Mouse (Mus musculus) bone marrow, adult 2 months (tissue): Measurements from ENCODE around the gene Atp8a2. TPM values are rescaled to one million over a fixed set of nuclear protein-coding genes. Genes with fewer than 3 reads are reported as not detected.

Source experiments
- H3K27ac ChIP-seq: fragments of 200-500 bp; 2 replicates; pipeline ENCODE4 v1.5.1; 2012; ENCODE audit warnings: low read depth, mild to moderate bottlenecking, control low read depth, inconsistent platforms, low read length; ENCODE audit not compliant: control insufficient read depth, poor library complexity, insufficient read depth
- H3K4me1 ChIP-seq: fragments of 200-500 bp; 2 replicates; pipeline ENCODE4 v1.6.1; 2011; ENCODE audit warnings: low read length; ENCODE audit not compliant: control insufficient read depth, insufficient read depth
- H3K4me3 ChIP-seq: fragments of 200-500 bp; replicated peaks from 2 replicates; pipeline ENCODE3; 2011; ENCODE audit warnings: mild to moderate bottlenecking, low read depth, low read length, control low read depth; ENCODE audit not compliant: control insufficient read depth
- CTCF ChIP-seq: fragments of 200-500 bp; IDR thresholded peaks from 2 replicates; pipeline ENCODE4 v1.5.1; 2011; ENCODE audit warnings: low read length, control low read depth; ENCODE audit not compliant: control insufficient read depth, insufficient read depth
- POLR2A ChIP-seq: fragments of 200-500 bp; IDR thresholded peaks from 2 replicates; pipeline ENCODE4 v1.6.1; 2011; ENCODE audit warnings: low read depth, mild to moderate bottlenecking, control low read depth, low read length, borderline replicate concordance; ENCODE audit not compliant: control insufficient read depth
- WGBS: fragments of 180-500 bp; shearing (Covaris S2); methylation state at CpG from one replicate; pipeline ENCODE4 v1.1.7; 2018; 5-methylcytosine and 5-hydroxymethylcytosine counted together
- polyA plus RNA-seq: library from polyadenylated mRNA; stranded (reverse); fragments of >200 nt; gene quantifications from 2 replicates; pipeline ENCODE4 v1.2.4, GENCODE M21; 2011; ENCODE audit warnings: low replicate concordance; ENCODE audit not compliant: missing spikeins, insufficient read depth, insufficient read length

Gene Atp8a2
- polyA plus RNA-seq, 1 experiment = 0.20 TPM

- TF ChIP-seq CTCF (no peak), POLR2A (no peak)
- Histone ChIP-seq H3K4me3 (no peak overlapping the region), H3K27ac (no peak overlapping the region), H3K4me1 (peaks cover under 1% of the 10 kb centered on the region)
- 82% methylated on average over 9 of the region's 9 CpGs for WGBS
Measured at GRCm38 (mm10) chr14:60134720-60135119, 62.3 kb downstream of the Atp8a2 start.

- TF ChIP-seq POLR2A = no peak
- TF ChIP-seq CTCF = no peak
- 65% methylated on average over 9 of the region's 9 CpGs for WGBS
- Histone ChIP-seq H3K4me3 (no peak overlapping the region), H3K4me1 (peaks cover 4% of the 10 kb centered on the region), H3K27ac (no peak overlapping the region)
Measured at GRCm38 (mm10) chr14:60131196-60131876, 65.6 kb downstream of the Atp8a2 start.

- Histone ChIP-seq H3K27ac (no peak overlapping the region), H3K4me3 (no peak overlapping the region), H3K4me1 (peaks cover 4% of the 10 kb centered on the region)
- WGBS = 17% methylated on average over 5 of the region's 5 CpGs
- TF ChIP-seq CTCF (no peak), POLR2A (no peak)
Measured at GRCm38 (mm10) chr14:60129564-60129963, 67.4 kb downstream of the Atp8a2 start.

GRCm38 (mm10) chr14:60125202-60125601, 71.8 kb downstream of the Atp8a2 start:
- H3K27ac ChIP-seq = no peak overlapping the region
- no peak overlapping the region for H3K4me3 ChIP-seq
- H3K4me1 ChIP-seq = peaks cover 4% of the 10 kb centered on the region; the same call in 1 of the 2 replicates
- 84% methylated on average over 9 of the region's 9 CpGs for WGBS
- TF ChIP-seq POLR2A (no peak), CTCF (no peak)

GRCm38 (mm10) chr14:60121572-60121971, 75.4 kb downstream of the Atp8a2 start:
- WGBS = 77% methylated on average over 10 of the region's 10 CpGs
- no peak for TF ChIP-seq CTCF
- no peak for TF ChIP-seq POLR2A

GRCm38 (mm10) chr14:60117792-60118585, 79.0 kb downstream of the Atp8a2 start:
- no peak overlapping the region for H3K27ac ChIP-seq
- no peaks in the 10 kb centered on the region; the same call in 1 of the 2 replicates for H3K4me1 ChIP-seq
- TF ChIP-seq POLR2A (no peak), CTCF (no peak)
- WGBS = 19% methylated on average over 9 of the region's 9 CpGs
- no peak overlapping the region for H3K4me3 ChIP-seq

More at GRCm38 (mm10) chr14:60121572-60121971, 75.4 kb downstream of the Atp8a2 start:
- Histone ChIP-seq H3K4me1 (no peaks in the 10 kb centered on the region; the same call in 1 of the 2 replicates), H3K4me3 (no peak overlapping the region), H3K27ac (no peak overlapping the region)

- Histone ChIP-seq H3K4me1 (no peaks in the 10 kb centered on the region), H3K27ac (no peak overlapping the region), H3K4me3 (no peak overlapping the region)
- 20% methylated on average over 33 of the region's 33 CpGs for WGBS
- TF ChIP-seq CTCF = no peak
- no peak for TF ChIP-seq POLR2A
Measured at GRCm38 (mm10) chr14:60086808-60087725, 109.9 kb downstream of the Atp8a2 start.

- H3K4me3 ChIP-seq = no peak overlapping the region
- TF ChIP-seq CTCF = no peak
- TF ChIP-seq POLR2A = no peak
- WGBS = 7% methylated on average over 21 of the region's 21 CpGs
- no peaks in the 10 kb centered on the region for H3K4me1 ChIP-seq
- 0 out of 2 replicates have a peak overlapping the region, but pooled peaks have one; percentile 15 for H3K27ac ChIP-seq
Measured at GRCm38 (mm10) chr14:60086254-60086807, 110.6 kb downstream of the Atp8a2 start.
